Mouse (Mus musculus) limb, embryonic 11.5 days (tissue): Measurements from ENCODE around the gene Nmnat2. TPM values are rescaled to one million over a fixed set of nuclear protein-coding genes. Genes with fewer than 3 reads are reported as not detected.

ENCODE experiments used
- ATAC-seq: fragments of 200-750 bp; cut with Nextera tagmentation; 2 replicates; pipeline ENCODE4 v1.8.0; 2017; ENCODE audit warnings: low read depth; ENCODE audit not compliant: insufficient number of reproducible peaks, low FRiP score, low TSS enrichment
- DNase-seq: peaks from one replicate; pipeline ENCODE4 v3.0.0-alpha.2; 2015; ENCODE audit warnings: low spot score
- H3K27ac ChIP-seq: fragments of 300-500 bp; sonication (generic); replicated peaks from 2 replicates; pipeline ENCODE4 v1.5.1; 2014; ENCODE audit warnings: low read depth, mild to moderate bottlenecking, low read length
- H3K27me3 ChIP-seq: fragments of 300-500 bp; sonication (generic); 2 replicates; pipeline ENCODE4 v1.6.1; 2014; ENCODE audit warnings: mild to moderate bottlenecking, low read length, mixed read lengths; ENCODE audit not compliant: control insufficient read depth, insufficient read depth
- H3K36me3 ChIP-seq: fragments of 300-500 bp; sonication (generic); 2 replicates; pipeline ENCODE4 v1.6.1; 2014; ENCODE audit warnings: mild to moderate bottlenecking, low read length, moderate library complexity, mixed read lengths; ENCODE audit not compliant: control insufficient read depth, insufficient read depth
- H3K4me1 ChIP-seq: fragments of 300-500 bp; sonication (generic); 2 replicates; pipeline ENCODE4 v1.6.1; 2014; ENCODE audit warnings: low read length, mixed read lengths; ENCODE audit not compliant: control insufficient read depth, insufficient read depth
- H3K4me2 ChIP-seq: fragments of 300-500 bp; sonication (generic); 2 replicates; pipeline ENCODE4 v1.6.1; 2014; ENCODE audit warnings: low read depth, mild to moderate bottlenecking, moderate library complexity; ENCODE audit not compliant: severe bottlenecking
- H3K4me3 ChIP-seq: fragments of 300-500 bp; sonication (generic); 2 replicates; pipeline ENCODE4 v1.5.1; 2014; ENCODE audit warnings: low read depth, low read length
- H3K9ac ChIP-seq: fragments of 300-500 bp; sonication (generic); 2 replicates; pipeline ENCODE4 v1.6.1; 2014; ENCODE audit warnings: mild to moderate bottlenecking, low read length
- H3K9me3 ChIP-seq: fragments of 300-500 bp; sonication (generic); 2 replicates; pipeline ENCODE4 v1.6.1; 2016; ENCODE audit warnings: low read length; ENCODE audit not compliant: control insufficient read depth
- WGBS: fragments of 180-500 bp; shearing (Covaris S2); extraction: QIAGEN DNeasy Blood & Tissue Kit; methylation state at CpG from one replicate; pipeline ENCODE4 v1.1.7; 2014; 5-methylcytosine and 5-hydroxymethylcytosine counted together
- polyA plus RNA-seq: library from polyadenylated mRNA; unstranded; fragments of >200 nt; fragmentation: Nextera tagmentation; extraction: Ambion mirVana; gene quantifications from 2 replicates; pipeline ENCODE4 v1.2.1, GENCODE M21; 2014

Gene Nmnat2
- polyA plus RNA-seq, 1 experiment from 2014 or later = 0.37 TPM

DNA sequence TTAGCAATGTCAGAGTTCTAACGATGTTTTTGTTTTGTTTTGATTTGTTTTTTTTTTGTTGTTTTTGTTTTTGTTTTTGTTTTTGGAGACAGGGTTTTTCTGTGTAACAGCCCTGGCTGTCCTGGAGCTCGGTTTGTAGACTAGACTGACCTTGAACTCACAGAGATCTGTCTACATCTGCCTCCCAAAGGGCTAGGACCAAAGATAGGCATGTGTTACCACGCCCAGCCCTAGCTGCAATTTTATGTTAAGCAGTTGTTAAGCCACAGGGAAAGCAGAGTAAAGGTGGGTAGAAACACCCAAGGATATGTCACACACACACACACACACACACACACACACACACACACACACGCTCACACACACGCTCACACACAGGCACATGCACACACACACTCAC lies 154.6 kb downstream of the Nmnat2 start:
- ATAC-seq (no peak), DNase-seq (no peak)
- H3K27me3 ChIP-seq = no peaks in the 10 kb centered on the region
- H3K9me3 ChIP-seq = no peaks in the 10 kb centered on the region
- H3K4me3 ChIP-seq = no peak overlapping the region
- no peak overlapping the region for H3K27ac ChIP-seq
- no peaks in the 10 kb centered on the region for H3K4me1 ChIP-seq
- 88% methylated on average over 5 of the region's 5 CpGs for WGBS
- no peak overlapping the region for H3K9ac ChIP-seq
- H3K36me3 ChIP-seq = no peaks in the 10 kb centered on the region
- no peak overlapping the region for H3K4me2 ChIP-seq

DNA sequence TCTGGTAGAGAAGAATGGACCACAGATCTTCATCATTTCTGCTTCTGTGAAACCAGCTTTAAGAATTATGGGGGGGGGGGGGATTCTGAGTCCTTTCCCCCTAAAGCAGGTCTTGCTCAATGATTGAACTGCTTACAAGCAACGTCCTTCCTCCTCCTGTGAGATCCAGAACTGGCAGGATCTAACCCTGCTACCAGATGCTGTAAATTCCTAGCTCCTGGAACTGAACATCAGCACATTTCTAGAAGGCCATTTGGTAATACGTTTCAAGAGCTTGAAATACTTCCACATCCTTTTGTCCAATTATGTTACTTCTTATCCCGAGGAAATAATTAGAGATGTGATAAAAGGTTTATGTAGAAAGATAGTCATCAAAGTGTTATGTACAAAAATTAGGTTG lies 155.0 kb downstream of the Nmnat2 start:
- WGBS = 61% methylated on average over 3 of the region's 3 CpGs
- no peak for ATAC-seq

DNA sequence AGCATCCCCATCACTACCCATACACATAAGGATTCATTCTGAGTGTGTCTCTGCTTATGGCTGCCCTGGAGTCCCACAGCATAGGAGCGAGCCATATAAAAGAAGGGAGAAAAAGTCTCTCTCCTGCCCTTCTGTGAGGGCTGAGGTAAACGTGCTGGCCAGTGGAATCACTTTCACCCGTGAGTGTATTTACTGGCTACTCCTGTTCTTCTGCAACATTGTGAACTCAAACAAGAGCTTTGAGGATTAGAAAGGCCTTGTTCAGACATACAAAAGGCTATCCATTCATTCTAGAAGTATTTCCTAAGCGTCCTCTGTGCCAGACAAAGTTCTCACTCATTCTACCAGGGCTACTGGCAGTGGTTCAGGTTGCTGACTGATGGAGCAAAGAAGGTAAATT lies 156.8 kb downstream of the Nmnat2 start:
- Histone ChIP-seq H3K4me3 (no peak overlapping the region), H3K9me3 (no peaks in the 10 kb centered on the region), H3K36me3 (no peaks in the 10 kb centered on the region), H3K4me2 (no peak overlapping the region), H3K27ac (no peak overlapping the region), H3K9ac (no peak overlapping the region), H3K27me3 (no peaks in the 10 kb centered on the region), H3K4me1 (no peaks in the 10 kb centered on the region)
- 75% methylated on average over 4 of the region's 4 CpGs for WGBS
- ATAC-seq (no peak), DNase-seq (no peak)

More for the DNA sequence above, 155.0 kb downstream of the Nmnat2 start:
- no peaks in the 10 kb centered on the region for H3K27me3 ChIP-seq
- H3K36me3 ChIP-seq = no peaks in the 10 kb centered on the region
- DNase-seq = no peak
- H3K4me2 ChIP-seq = no peak overlapping the region
- H3K9ac ChIP-seq = no peak overlapping the region
- H3K9me3 ChIP-seq = no peaks in the 10 kb centered on the region
- H3K27ac ChIP-seq = no peak overlapping the region
- H3K4me1 ChIP-seq = no peaks in the 10 kb centered on the region
- no peak overlapping the region for H3K4me3 ChIP-seq

DNA sequence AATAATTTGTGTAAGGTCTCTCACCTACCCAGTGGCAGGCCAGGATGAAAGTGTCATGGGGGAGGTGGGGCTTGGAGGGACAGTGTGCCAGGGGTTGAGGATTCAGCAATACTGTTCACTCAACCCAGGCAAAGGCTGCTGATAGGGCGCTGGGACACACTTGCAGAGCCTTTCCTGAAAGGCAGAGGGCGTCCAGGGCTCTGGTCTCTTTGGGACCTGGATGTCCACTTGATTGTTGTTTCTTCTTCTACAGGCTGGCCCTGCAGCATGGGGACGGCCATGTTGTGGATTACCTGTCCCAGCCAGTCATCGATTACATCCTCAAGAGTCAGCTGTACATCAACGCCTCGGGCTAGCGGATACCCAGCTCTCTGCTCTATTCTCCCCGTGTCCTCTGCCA lies 160.5 kb downstream of the Nmnat2 start:
- Histone ChIP-seq H3K4me3 (no peak overlapping the region), H3K9ac (no peak overlapping the region), H3K9me3 (no peaks in the 10 kb centered on the region), H3K27ac (no peak overlapping the region), H3K27me3 (no peaks in the 10 kb centered on the region), H3K4me2 (no peak overlapping the region), H3K36me3 (no peaks in the 10 kb centered on the region), H3K4me1 (no peaks in the 10 kb centered on the region)
- ATAC-seq = no peak
- no peak for DNase-seq
- WGBS = 84% methylated on average over 8 of the region's 8 CpGs

DNA sequence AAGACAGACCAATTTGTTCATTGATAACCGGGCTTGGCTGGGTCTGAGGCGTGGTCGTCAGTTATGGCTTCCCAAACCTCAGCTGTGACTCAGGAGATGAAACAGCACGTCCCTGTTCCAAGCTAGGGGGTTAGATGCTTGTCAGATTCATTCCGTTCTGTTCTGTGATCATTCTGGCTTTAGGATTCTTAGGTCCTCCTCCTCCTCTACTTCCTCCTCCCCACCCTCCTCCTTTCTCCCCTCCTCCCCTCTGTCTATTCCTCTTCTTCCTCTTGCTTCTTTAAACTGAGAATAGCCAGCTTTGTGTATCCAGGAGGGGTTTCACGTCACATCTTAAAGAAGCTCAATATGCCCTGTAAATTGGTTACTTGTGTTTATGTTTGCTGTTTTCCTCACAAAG lies 165.8 kb downstream of the Nmnat2 start:
- ATAC-seq = no peak
- no peak for DNase-seq
- WGBS = 74% methylated on average over 6 of the region's 6 CpGs

DNA sequence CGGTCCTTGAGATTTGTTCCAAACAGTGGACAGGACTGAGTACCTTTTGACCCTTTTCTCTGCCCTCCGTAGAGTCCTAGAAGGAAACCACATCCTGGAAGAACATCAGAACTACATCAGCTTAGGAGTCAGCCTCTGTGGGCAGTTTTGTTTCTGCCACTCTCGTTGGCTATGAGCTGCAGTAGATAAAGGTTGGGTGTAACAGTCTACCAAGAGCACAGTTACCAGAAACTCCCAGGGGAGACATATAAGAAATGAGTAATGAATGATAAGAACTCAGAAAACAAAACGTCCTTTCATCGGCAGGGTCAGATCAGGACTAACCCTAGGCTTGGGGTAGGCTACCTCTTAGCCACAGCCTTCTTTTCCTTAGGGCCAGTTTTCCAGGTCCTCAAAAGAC lies 166.5 kb downstream of the Nmnat2 start:
- no peak for DNase-seq
- Histone ChIP-seq H3K27ac (no peak overlapping the region), H3K27me3 (no peaks in the 10 kb centered on the region), H3K4me2 (no peak overlapping the region), H3K9me3 (no peaks in the 10 kb centered on the region), H3K4me3 (no peak overlapping the region), H3K36me3 (no peaks in the 10 kb centered on the region), H3K4me1 (no peaks in the 10 kb centered on the region), H3K9ac (no peak overlapping the region)
- ATAC-seq = no peak
- WGBS = 88% methylated on average over 5 of the region's 5 CpGs

More for the DNA sequence above, 165.8 kb downstream of the Nmnat2 start:
- Histone ChIP-seq H3K36me3 (no peaks in the 10 kb centered on the region), H3K4me1 (no peaks in the 10 kb centered on the region), H3K4me3 (no peak overlapping the region), H3K9ac (no peak overlapping the region), H3K27me3 (no peaks in the 10 kb centered on the region), H3K9me3 (no peaks in the 10 kb centered on the region), H3K4me2 (no peak overlapping the region), H3K27ac (no peak overlapping the region)

DNA sequence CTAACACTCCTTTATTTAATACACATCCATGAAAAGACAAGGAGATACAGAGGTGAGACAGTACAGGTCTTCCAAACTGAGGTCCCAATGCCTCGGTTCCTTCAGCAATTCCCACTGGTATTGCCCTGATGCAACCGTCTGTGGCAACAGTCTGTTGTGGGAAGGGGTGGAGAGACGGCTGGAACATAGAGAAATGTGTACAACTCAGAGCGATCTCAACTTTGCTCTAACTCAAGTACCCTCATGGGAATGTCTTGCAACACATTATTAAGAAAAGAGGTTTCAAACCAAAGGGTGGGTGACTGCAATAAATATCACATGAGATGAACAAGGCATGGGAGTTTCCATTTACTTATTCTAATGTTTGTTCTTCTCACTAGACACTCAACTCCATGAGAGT lies 168.0 kb downstream of the Nmnat2 start:
- Histone ChIP-seq H3K4me3 (no peak overlapping the region), H3K27me3 (no peaks in the 10 kb centered on the region), H3K27ac (no peak overlapping the region), H3K9me3 (no peaks in the 10 kb centered on the region), H3K36me3 (no peaks in the 10 kb centered on the region), H3K9ac (no peak overlapping the region), H3K4me1 (no peaks in the 10 kb centered on the region), H3K4me2 (no peak overlapping the region)
- ATAC-seq = no peak
- no peak for DNase-seq
- 83% methylated on average over 4 of the region's 4 CpGs for WGBS

DNA sequence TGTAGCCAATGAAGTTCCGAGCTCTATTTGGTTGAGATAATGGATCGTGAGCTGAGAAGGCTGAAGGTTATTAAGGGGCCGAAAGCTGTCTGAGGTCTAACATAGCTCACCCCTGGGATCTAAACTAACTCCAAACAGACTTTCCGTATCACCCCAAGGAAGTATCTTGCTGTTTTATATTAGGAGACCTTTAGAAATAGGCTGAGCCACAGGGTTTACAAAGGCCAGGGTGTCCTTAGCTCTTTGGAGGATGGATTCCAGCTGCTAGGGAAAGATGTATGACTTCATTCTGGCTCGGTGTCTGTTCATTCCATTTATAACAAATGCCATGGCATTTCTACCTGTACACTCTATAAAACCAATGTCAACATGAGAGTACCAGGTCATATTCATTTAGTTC lies 169.7 kb downstream of the Nmnat2 start:
- Histone ChIP-seq H3K27me3 (no peaks in the 10 kb centered on the region), H3K4me2 (no peak overlapping the region), H3K9me3 (no peaks in the 10 kb centered on the region), H3K4me3 (no peak overlapping the region), H3K4me1 (no peaks in the 10 kb centered on the region), H3K9ac (no peak overlapping the region), H3K36me3 (no peaks in the 10 kb centered on the region), H3K27ac (no peak overlapping the region)
- no peak for DNase-seq
- WGBS = 77% methylated on average over 5 of the region's 5 CpGs
- no peak for ATAC-seq
